Mouse (Mus musculus) hindbrain, embryonic 12.5 days (tissue): ENCODE measurements at regions not wholly inside any gene's neighbourhood (a gene's known extent, or its start where the extent isn't known, plus 50 kb on each side); places are given as distances from the start of the nearest gene placed in this dataset.

Source experiments
- ATAC-seq: fragments of 200-750 bp; cut with Nextera tagmentation; 2 replicates; pipeline ENCODE4 v1.8.0; 2017; ENCODE audit warnings: moderate TSS enrichment; ENCODE audit not compliant: low FRiP score
- H3K27ac ChIP-seq: fragments of 300-500 bp; sonication (generic); 2 replicates; pipeline ENCODE4 v1.5.1; 2016; ENCODE audit warnings: mild to moderate bottlenecking
- H3K27me3 ChIP-seq: fragments of 300-500 bp; sonication (generic); 2 replicates; pipeline ENCODE4 v1.6.1; 2016; ENCODE audit warnings: mild to moderate bottlenecking
- H3K36me3 ChIP-seq: fragments of 300-500 bp; sonication (generic); 2 replicates; pipeline ENCODE4 v1.6.1; 2016; ENCODE audit warnings: mild to moderate bottlenecking
- H3K4me1 ChIP-seq: fragments of 300-500 bp; sonication (generic); 2 replicates; pipeline ENCODE4 v1.6.1; 2016
- H3K4me2 ChIP-seq: fragments of 300-500 bp; sonication (generic); replicated peaks from 2 replicates; pipeline ENCODE4 v1.6.1; 2016; ENCODE audit warnings: mild to moderate bottlenecking
- H3K4me3 ChIP-seq: fragments of 300-500 bp; sonication (generic); 2 replicates; pipeline ENCODE4 v1.5.1; 2016; ENCODE audit warnings: mild to moderate bottlenecking
- H3K9ac ChIP-seq: fragments of 300-500 bp; sonication (generic); 2 replicates; pipeline ENCODE4 v1.6.1; 2016; ENCODE audit warnings: mild to moderate bottlenecking, moderate library complexity
- H3K9me3 ChIP-seq: fragments of 300-500 bp; sonication (generic); replicated peaks from 2 replicates; pipeline ENCODE4 v1.6.1; 2016; ENCODE audit warnings: mild to moderate bottlenecking
- WGBS: fragments of 180-500 bp; shearing (Covaris S2); methylation state at CpG from one replicate; pipeline ENCODE4 v1.1.7; 2016; 5-methylcytosine and 5-hydroxymethylcytosine counted together

DNA sequence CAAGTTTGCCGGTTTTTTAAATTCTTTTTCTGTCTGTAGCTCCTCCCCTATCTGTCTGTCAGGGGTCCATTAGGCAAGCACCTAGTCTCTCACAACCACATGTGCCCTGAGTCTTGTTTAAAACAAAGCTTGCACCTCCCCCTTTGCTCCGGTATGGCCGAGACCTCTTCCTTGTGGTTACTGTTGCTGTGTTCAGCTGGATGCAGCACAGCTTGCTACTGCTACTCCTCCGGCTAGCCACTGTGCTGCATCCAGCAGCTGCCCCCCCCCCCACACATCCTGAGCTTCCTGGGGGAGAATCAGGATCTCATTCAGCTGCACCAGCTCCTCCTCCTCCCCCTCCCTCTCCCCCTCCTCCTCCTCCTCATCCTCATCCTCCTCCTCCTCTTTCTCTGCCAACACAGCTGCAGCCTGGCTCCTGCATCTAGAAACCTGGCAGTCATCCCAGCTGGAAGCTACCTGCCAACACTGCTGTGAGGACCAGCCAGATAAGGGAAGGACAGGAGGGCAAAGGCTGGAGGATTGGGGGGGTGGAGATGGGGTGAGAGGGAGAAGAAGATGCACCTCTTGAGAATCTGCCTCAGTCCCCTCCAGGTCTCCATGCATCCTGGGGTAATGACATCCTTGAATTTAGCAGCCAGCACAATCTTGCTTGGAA, 114.8 kb upstream of the Tmem260 start:
- no peak overlapping the region for H3K4me3 ChIP-seq
- H3K27me3 ChIP-seq, result peaks cover 12% of the 10 kb centered on the region; the same call in 1 of the 2 replicates
- no peaks in the 10 kb centered on the region for H3K9me3 ChIP-seq
- peak overlapping the region; percentile 24; the same call in 1 of the 2 replicates for H3K9ac ChIP-seq
- peak overlapping the region; percentile 40 for H3K27ac ChIP-seq
- H3K4me2 ChIP-seq, result peak overlapping the region; percentile 26; the same call in 1 of the 2 replicates
- no peaks in the 10 kb centered on the region for H3K36me3 ChIP-seq
- peak; percentile 53; the same call in 1 of the 2 replicates for ATAC-seq
- 4% methylated on average over 4 of the region's 4 CpGs for WGBS
- peaks cover 20% of the 10 kb centered on the region for H3K4me1 ChIP-seq

DNA sequence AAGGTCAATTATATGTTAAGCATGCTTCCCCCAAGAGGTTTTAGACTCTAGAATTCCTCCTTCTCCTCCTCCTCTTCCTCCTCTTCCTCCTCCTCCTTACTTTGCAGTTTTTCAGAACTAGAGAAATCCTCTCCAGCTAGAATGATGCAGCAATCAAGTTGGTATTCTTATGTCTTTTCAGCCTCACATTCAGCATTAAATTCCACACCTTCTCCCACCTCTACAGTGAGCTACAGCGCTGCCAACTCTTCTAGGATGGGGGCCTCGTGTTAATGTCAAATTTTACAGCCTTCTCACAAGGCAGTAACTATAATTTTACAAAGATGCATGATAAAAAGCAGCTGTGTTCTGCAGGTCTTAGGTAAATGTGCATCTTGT, 114.3 kb upstream of the Tmem260 start:
- peak overlapping the region; percentile 17; the same call in 1 of the 2 replicates for H3K27ac ChIP-seq
- H3K4me1 ChIP-seq, result peaks cover 20% of the 10 kb centered on the region
- no peak overlapping the region for H3K9ac ChIP-seq
- 81% methylated on average over 2 of the region's 2 CpGs for WGBS
- no peak for ATAC-seq
- no peaks in the 10 kb centered on the region for H3K9me3 ChIP-seq
- H3K36me3 ChIP-seq, result no peaks in the 10 kb centered on the region
- H3K4me2 ChIP-seq, result no peak overlapping the region
- H3K27me3 ChIP-seq, result peaks cover 12% of the 10 kb centered on the region; the same call in 1 of the 2 replicates
- no peak overlapping the region for H3K4me3 ChIP-seq

DNA sequence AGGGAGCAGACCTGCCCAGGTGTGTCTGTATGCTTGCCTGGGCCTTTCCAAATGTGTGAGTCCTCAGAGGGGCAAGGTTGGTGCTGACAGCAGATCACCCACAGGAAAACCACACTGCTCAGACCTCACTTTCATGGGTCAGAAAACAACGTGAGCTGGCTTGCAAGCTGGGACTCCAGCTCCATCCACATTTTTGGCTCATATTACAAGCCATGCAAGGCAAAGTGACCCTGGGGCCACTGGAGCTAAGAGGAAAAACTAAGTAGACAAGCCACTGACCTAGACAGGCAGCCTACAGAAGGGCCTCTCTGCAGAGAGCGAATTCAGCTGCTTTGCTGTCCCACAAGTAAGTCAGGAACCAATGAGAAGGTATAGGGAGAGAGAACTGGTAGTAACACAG, 113.7 kb upstream of the Tmem260 start:
- no peak overlapping the region for H3K4me2 ChIP-seq
- H3K9me3 ChIP-seq, result no peaks in the 10 kb centered on the region
- H3K27me3 ChIP-seq, result peaks cover 12% of the 10 kb centered on the region; the same call in 1 of the 2 replicates
- H3K9ac ChIP-seq, result no peak overlapping the region
- H3K4me3 ChIP-seq, result no peak overlapping the region
- WGBS, result 50% methylated on average over 2 of the region's 2 CpGs
- H3K27ac ChIP-seq, result 0 out of 2 replicates have a peak overlapping the region, but pooled peaks have one; percentile 31
- H3K4me1 ChIP-seq, result peaks cover 20% of the 10 kb centered on the region
- no peak for ATAC-seq
- H3K36me3 ChIP-seq, result no peaks in the 10 kb centered on the region

DNA sequence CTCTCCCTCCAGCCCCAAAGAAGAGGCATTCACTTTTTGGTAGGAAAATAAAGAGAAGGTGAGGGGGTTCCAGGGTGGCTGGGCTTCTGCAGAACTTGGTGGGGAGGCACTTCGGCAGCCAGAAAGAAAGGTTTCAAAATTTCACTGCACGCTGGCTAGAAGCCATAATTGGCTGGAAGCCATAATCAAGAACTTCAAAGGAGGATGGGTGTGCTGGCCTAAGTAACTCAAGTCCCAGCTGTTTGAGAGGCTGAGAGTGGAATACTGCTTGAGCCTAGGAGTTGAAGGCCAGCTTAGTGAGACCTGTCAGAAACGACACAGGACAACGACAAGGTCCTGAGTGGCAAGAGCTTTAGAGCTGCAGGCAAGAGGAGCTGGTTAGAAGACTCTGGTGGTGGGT, 113.3 kb upstream of the Tmem260 start:
- Histone ChIP-seq H3K4me3 (no peak overlapping the region), H3K36me3 (no peaks in the 10 kb centered on the region), H3K9ac (no peak overlapping the region), H3K27ac (0 out of 2 replicates have a peak overlapping the region, but pooled peaks have one; percentile 31), H3K27me3 (peaks cover 12% of the 10 kb centered on the region; the same call in 1 of the 2 replicates), H3K9me3 (no peaks in the 10 kb centered on the region), H3K4me1 (peaks cover 20% of the 10 kb centered on the region), H3K4me2 (no peak overlapping the region)
- 70% methylated on average over 4 of the region's 4 CpGs for WGBS
- ATAC-seq, result no peak

DNA sequence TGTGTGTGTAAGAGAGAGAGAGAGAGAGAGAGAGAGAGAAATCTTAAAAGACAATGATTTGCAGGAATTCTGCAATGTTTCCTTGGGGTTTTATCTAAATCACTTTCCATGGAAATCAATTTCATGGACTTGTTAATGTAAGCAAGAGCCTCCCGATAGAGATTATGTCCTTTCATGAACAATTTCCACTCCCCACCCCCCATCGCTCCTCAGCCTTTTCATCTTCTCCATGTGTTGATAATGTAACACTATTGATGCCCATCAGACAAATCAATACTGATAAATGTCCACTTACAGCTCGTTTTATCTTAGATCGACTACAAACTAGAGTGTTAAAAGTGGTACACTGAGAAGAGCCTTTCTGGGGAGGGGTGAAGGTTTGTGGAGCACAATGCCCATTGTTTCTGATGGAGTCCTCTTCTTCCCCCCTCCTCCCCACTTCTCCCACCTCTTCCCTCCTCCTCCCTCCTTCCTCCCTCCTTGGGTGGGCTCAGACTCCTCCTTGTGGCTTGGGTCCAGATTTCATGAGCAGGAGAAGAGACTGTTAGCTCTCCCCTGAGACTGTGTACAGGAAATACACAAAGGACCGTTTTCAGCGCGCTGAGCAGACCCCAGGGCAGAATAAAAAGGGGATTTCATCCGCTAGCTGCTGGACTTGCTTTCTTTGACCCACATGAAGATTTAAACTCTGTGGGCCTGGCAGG, 111.7 kb upstream of the Tmem260 start:
- ATAC-seq, result peak; percentile 66

DNA sequence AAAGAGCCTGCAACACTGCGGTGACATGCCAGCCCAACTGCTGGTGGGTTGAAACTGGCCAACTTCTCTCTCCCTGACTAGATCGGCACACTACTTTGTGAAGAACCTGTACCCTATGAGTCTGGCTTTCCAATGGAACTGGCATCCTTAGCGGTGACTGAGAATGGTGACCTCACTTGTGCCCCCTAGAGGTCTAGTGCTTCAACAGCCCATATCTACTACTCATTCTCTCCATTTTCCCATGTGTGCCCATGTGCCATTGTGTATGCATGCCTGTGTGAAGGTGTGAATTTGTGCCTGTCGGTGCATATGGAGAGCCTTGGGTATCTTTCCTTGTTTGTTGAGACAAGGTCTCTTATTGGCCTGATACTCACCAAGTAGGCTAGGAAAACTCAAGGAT, 106.5 kb upstream of the Tmem260 start:
- Histone ChIP-seq H3K27me3 (no peaks in the 10 kb centered on the region), H3K4me3 (no peak overlapping the region), H3K4me2 (no peak overlapping the region), H3K4me1 (peaks cover 6% of the 10 kb centered on the region), H3K36me3 (no peaks in the 10 kb centered on the region), H3K9ac (no peak overlapping the region), H3K9me3 (no peaks in the 10 kb centered on the region), H3K27ac (no peak overlapping the region)
- WGBS, result 77% methylated on average over 4 of the region's 4 CpGs
- ATAC-seq, result no peak

More for the DNA sequence above, 111.7 kb upstream of the Tmem260 start:
- H3K4me3 ChIP-seq, result no peak overlapping the region
- H3K4me2 ChIP-seq, result no peak overlapping the region
- no peaks in the 10 kb centered on the region for H3K9me3 ChIP-seq
- WGBS, result 27% methylated on average over 8 of the region's 8 CpGs
- no peaks in the 10 kb centered on the region for H3K36me3 ChIP-seq
- peaks cover 20% of the 10 kb centered on the region for H3K4me1 ChIP-seq
- H3K9ac ChIP-seq, result no peak overlapping the region
- H3K27me3 ChIP-seq, result peaks cover 12% of the 10 kb centered on the region; the same call in 1 of the 2 replicates
- H3K27ac ChIP-seq, result no peak overlapping the region

DNA sequence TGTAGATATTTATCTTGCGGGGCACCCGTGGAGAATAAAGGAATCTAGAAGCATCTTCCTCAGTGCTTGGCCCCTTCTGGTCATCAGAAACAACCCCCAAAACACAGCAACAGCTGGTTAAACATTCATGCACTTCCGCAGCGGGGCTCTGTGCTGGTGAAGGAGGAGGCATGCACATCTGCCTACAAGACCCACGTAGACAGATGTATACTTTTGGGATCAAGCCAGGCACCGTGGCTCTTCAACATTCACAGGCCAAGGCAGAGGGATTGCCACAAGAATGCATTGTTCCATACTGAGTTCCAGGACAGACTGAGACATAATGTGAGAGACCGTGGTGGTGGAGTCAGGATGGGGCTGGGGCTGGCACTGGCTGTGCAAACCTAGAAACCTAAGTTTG, 103.0 kb upstream of the Tmem260 start:
- Histone ChIP-seq H3K4me3 (no peak overlapping the region), H3K27ac (no peak overlapping the region), H3K4me1 (no peaks in the 10 kb centered on the region), H3K9ac (no peak overlapping the region), H3K4me2 (no peak overlapping the region), H3K36me3 (no peaks in the 10 kb centered on the region), H3K9me3 (no peaks in the 10 kb centered on the region), H3K27me3 (no peaks in the 10 kb centered on the region)
- no peak for ATAC-seq
- 65% methylated on average over 7 of the region's 7 CpGs for WGBS

DNA sequence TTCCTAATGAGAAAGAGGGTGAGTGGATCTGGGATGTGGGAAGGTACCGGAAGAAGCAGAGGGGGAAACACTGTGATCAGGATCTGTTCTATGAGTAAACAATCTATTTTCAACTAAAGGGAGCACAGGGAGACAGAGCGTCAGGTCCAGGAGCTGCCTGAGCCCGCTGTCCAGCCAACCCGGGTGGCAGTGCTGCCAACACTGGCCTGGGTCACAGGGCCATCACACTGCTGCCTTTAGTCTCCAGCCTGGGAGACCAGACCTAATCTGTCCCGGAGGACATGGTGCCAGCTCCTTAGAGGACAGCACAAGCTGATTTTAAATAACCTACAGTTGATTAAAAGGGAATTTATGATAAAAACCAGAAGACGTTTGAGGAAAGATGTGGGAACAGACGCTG, 100.0 kb upstream of the Tmem260 start:
- no peaks in the 10 kb centered on the region for H3K36me3 ChIP-seq

DNA sequence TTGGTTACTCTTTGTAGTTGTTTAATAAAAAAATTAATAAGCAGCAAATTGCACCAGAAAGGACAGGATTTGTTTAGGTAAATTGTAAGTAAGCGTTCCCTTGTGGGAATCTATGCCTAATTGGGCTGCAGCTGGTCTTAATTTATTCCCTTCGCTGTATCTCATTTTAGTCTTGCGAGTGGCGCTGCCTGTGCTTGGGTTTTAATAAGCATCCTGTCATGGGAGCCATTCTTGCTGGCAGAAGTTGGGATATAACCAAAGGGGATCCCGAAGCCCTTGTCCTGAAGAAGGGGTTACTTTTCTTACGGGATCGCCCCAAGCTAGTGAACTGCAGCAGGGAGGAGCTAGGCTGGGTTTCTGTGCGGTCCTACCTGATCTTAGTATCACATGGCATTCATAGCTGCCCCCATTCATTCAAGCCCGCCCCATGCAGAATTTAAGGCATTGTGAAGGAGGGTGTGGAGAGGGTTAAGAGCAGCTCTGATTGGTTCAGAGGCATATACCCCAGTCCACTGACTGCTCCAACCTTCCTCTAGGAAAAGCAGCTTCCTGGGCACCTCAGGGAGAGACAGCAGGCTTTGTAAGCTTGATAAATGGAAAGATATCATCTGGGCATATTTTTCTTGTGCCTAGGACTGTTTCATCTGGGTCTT, 96.4 kb upstream of the Tmem260 start:
- Histone ChIP-seq H3K9ac (no peak overlapping the region), H3K27ac (no peak overlapping the region), H3K4me2 (0 out of 2 replicates have a peak overlapping the region, but pooled peaks have one; percentile 6), H3K36me3 (no peaks in the 10 kb centered on the region), H3K4me1 (peaks cover 6% of the 10 kb centered on the region; the same call in 1 of the 2 replicates), H3K27me3 (no peaks in the 10 kb centered on the region), H3K4me3 (no peak overlapping the region), H3K9me3 (no peaks in the 10 kb centered on the region)
- ATAC-seq, result peak; percentile 48; the same call in 1 of the 2 replicates
- 55% methylated on average over 9 of the region's 9 CpGs for WGBS

More for the DNA sequence above, 100.0 kb upstream of the Tmem260 start:
- peaks cover 6% of the 10 kb centered on the region; the same call in 1 of the 2 replicates for H3K4me1 ChIP-seq
- no peak overlapping the region for H3K4me2 ChIP-seq
- H3K9ac ChIP-seq, result no peak overlapping the region
- H3K27ac ChIP-seq, result no peak overlapping the region
- ATAC-seq, result no peak
- H3K4me3 ChIP-seq, result no peak overlapping the region
- no peaks in the 10 kb centered on the region for H3K27me3 ChIP-seq
- WGBS, result 86% methylated on average over 7 of the region's 7 CpGs
- H3K9me3 ChIP-seq, result no peaks in the 10 kb centered on the region

DNA sequence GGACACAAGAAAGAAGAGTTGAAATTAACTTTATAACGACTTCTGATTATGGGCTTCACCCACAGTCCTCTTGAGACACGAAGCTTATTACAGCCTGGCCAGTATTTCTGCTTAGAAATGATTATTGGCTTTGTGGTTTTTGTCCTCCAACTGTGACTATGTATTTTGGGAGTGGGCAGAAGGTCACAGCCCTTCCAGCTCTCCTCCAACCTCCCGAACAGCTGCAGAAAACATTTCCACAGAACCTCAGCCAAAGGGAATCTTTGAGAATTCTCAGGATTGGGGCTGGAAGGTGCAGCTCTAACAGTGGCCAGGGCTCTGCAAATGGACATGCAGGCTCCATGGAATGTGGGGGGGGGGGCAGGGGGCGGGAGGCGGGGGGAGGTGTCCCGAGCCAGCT, 94.3 kb upstream of the Tmem260 start:
- Histone ChIP-seq H3K4me1 (peaks cover 6% of the 10 kb centered on the region; the same call in 1 of the 2 replicates), H3K4me2 (no peak overlapping the region), H3K9ac (no peak overlapping the region), H3K9me3 (no peaks in the 10 kb centered on the region), H3K27ac (no peak overlapping the region), H3K27me3 (no peaks in the 10 kb centered on the region), H3K36me3 (no peaks in the 10 kb centered on the region), H3K4me3 (no peak overlapping the region)
- WGBS, result 69% methylated on average over 6 of the region's 6 CpGs
- ATAC-seq, result no peak

DNA sequence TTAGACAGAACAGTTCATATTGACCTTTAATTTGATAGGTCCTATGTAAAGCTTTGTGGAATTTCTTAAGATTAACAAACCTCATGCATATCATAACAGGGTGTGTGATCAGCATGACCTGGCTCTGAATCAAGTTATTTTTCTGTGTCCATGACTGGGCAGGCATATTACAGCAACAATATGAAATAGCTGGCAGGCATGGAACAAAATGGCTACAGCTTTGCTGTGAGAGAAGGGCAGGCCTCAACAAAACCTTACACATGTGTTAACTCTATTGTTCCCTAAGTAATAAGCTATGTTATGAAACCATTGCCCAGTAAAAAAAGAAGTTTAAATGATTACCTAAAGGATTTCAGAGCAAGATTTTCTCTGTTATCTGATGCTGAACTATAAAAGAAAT, 93.1 kb upstream of the Tmem260 start:
- no peak for ATAC-seq
- peaks cover 6% of the 10 kb centered on the region; the same call in 1 of the 2 replicates for H3K4me1 ChIP-seq

DNA sequence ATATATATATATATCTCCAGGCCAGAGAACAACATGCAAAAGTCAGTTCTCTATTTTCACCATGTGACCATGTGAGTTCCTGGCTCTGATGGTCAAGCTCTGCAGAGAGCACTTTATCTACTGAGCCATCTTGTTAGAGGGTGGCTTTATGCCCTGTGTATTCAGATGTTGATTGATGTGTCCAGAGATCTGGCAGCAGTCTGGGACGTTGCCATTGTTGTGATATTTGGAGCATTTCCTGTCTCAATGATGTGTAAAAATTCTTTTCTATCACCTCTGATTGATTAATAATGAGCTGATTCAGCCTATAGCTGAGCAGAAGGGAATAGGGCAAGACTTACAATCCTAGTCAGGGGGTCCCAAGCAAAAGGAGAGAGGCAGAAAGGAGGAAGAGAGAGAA, 91.7 kb upstream of the Tmem260 start:
- Histone ChIP-seq H3K36me3 (no peaks in the 10 kb centered on the region), H3K4me1 (peaks cover 6% of the 10 kb centered on the region; the same call in 1 of the 2 replicates), H3K4me2 (no peak overlapping the region), H3K9me3 (no peaks in the 10 kb centered on the region), H3K27ac (no peak overlapping the region), H3K27me3 (no peaks in the 10 kb centered on the region), H3K4me3 (no peak overlapping the region), H3K9ac (no peak overlapping the region)
- WGBS, result 13% methylated on average over 1 of the region's 1 CpGs
- no peak for ATAC-seq

More for the DNA sequence above, 93.1 kb upstream of the Tmem260 start:
- Histone ChIP-seq H3K9me3 (no peaks in the 10 kb centered on the region), H3K9ac (no peak overlapping the region), H3K27ac (no peak overlapping the region), H3K27me3 (no peaks in the 10 kb centered on the region), H3K36me3 (no peaks in the 10 kb centered on the region), H3K4me2 (no peak overlapping the region), H3K4me3 (no peak overlapping the region)
